Mouse (Mus musculus) mouse embryonic stem cell (cell line): ENCODE results near the gene Id4.

ENCODE experiments used
- in situ Hi-C, 2 experiments: fragments of 300-500 bp; cut with MboI; formaldehyde crosslinking; loops; 1 replicate in 1 of 2; 3 replicates in 1 of 2; pipeline ENCODE4 v1.14.3; 2019 to 2020; ENCODE audit warnings: low sequenced_read_pairs in 2 of 2, low pct_unique_long_range_greater_than_20kb in 1 of 2, mixed read lengths in 1 of 2; ENCODE audit not compliant: unreplicated experiment in 1 of 2

The Id4 gene

GRCm38 (mm10) chr13:48284918-48285693 is 24.1 kb downstream of the Id4 start:
- in situ Hi-C loops, result no loop called here

- in situ Hi-C loops, result no loop called here
Observed at GRCm38 (mm10) chr13:48290427-48290826, 29.4 kb downstream of the Id4 start.

- in situ Hi-C loops, result no loop called here
Observed at GRCm38 (mm10) chr13:48314500-48314899, 53.5 kb downstream of the Id4 start.
